Comparison of ENCODE assay signal across 8 mouse cellular contexts in genomic region chr1:92833987-92834706, GRCm38 (mm10). TPM values are rescaled to one million over a fixed set of nuclear protein-coding genes. Genes with fewer than 3 reads are reported as not detected.
DNase-seq lines count a peak whose midpoint lies in the region; ATAC-seq and TF ChIP-seq lines count a peak whose summit lies in the region.

No protein-coding gene starts in this region.

- peaks cover 2% of the 10 kb centered on the region; the same call in 1 of the 2 replicates for H3K27me3 ChIP-seq in midbrain, embryonic 16.5 days (ENCODE audit: control insufficient read depth, insufficient read depth, low read depth, low read length)

- H3K27ac ChIP-seq in cortical plate, adult 2 months (ENCODE audit: insufficient read depth, low read length), result no peak overlapping the region
- H3K27ac ChIP-seq in midbrain, embryonic 16.5 days (ENCODE audit: low read length), result no peak overlapping the region

- TF ChIP-seq CTCF in cortical plate, adult 2 months (IDR thresholded peaks at IDR 0.05; ENCODE audit: extremely low read depth, insufficient read depth, low read length), result peak; percentile 64

- 62% methylated on average over 7 of the region's 7 CpGs for WGBS in midbrain, embryonic 16.5 days

- H3K4me1 ChIP-seq in cortical plate, adult 2 months (ENCODE audit: control insufficient read depth, insufficient read depth, low read length), result peaks cover 3% of the 10 kb centered on the region; the same call in 1 of the 2 replicates
- H3K4me1 ChIP-seq in midbrain, embryonic 16.5 days (ENCODE audit: control insufficient read depth, insufficient read depth, low read length), result peaks cover 35% of the 10 kb centered on the region

- no peaks in the 10 kb centered on the region for H3K9me3 ChIP-seq in midbrain, embryonic 16.5 days (replicated peaks; ENCODE audit: control insufficient read depth, low read length, poor library complexity, severe bottlenecking)

- peaks cover 3% of the 10 kb centered on the region; the same call in 1 of the 2 replicates for H3K36me3 ChIP-seq in midbrain, embryonic 16.5 days (ENCODE audit: control insufficient read depth, insufficient read depth, low read length)

- peak overlapping the region; percentile 87 for H3K4me2 ChIP-seq in midbrain, embryonic 16.5 days (ENCODE audit: low read length)

- peak overlapping the region; percentile 38 for H3K9ac ChIP-seq in midbrain, embryonic 16.5 days (ENCODE audit: low read depth, low read length)

- peak overlapping the region; percentile 77; the same call in 1 of the 2 replicates for H3K4me3 ChIP-seq in cortical plate, adult 2 months (ENCODE audit: insufficient read depth, low read length)
- 0 out of 2 replicates have a peak overlapping the region, but pooled peaks have one; percentile 4 for H3K4me3 ChIP-seq in midbrain, embryonic 16.5 days (ENCODE audit: low read depth, low read length)

- TF ChIP-seq POLR2A in cortical plate, adult 2 months (IDR thresholded peaks at IDR 0.05; ENCODE audit: extremely low read depth, insufficient read depth, low read length), result no peak

- intact Hi-C loops in heart, postnatal 25 days (cut with DNase I), result loop anchor here (1.0 to 5.0 kb wide), 2 partner anchors 137 to 187 kb away; partner anchors contain the start of gene Otos
- intact Hi-C loops in gastrocnemius, postnatal 14 days (cut with DNase I; ENCODE audit: low total_unique reads), result loop anchor here (5.0 kb wide), 1 partner anchor 137 kb away; no protein-coding TSS in a partner anchor
- intact Hi-C loops in left cerebral cortex, postnatal 36 days (cut with DNase I), result loop anchor here (1.0 to 5.0 kb wide), 3 partner anchors 137 to 312 kb away; partner anchors contain the start of gene Otos

- peak; percentile 79 to 88 for DNase-seq in heart, adult 18-20 months
- DNase-seq in heart, postnatal 25 days (ENCODE audit: low spot score), result no peak
- peak; percentile 84 for DNase-seq in gastrocnemius, postnatal 14 days
- DNase-seq in kidney, adult 11 months, result peak; percentile 68
- DNase-seq in left cerebral cortex, postnatal 36 days (ENCODE audit: low spot score in 2 of 2), result peak; percentile 82 to 83
- DNase-seq in spleen, postnatal 10 days (ENCODE audit: low spot score in 2 of 2), result peak; percentile 38 to 72

- peak; percentile 33; the same call in 1 of the 2 replicates for ATAC-seq in midbrain, embryonic 16.5 days

RNA-seq across cellular contexts. Expression of gene Gpc1, which starts 2.7 kb away (rescaled TPM):
- 100 to 1,000 TPM; 467 to 480 TPM for total RNA-seq in heart, adult 18-20 months (2021)
- 100 to 1,000 TPM; 366 to 368 TPM for total RNA-seq in heart, postnatal 25 days (2021)
- 49.5 and 58.9 TPM in 2 replicates for polyA plus RNA-seq in cortical plate, adult 2 months (2012; rRNA removed)
- total RNA-seq in gastrocnemius, postnatal 14 days (2021), result 100 to 1,000 TPM; 239 to 251 TPM
- total RNA-seq in left cerebral cortex, postnatal 36 days (2021), result 10 to 100 TPM; 78.7 to 81.8 TPM
- polyA plus RNA-seq in midbrain, embryonic 16.5 days (2015; fragmentation: Nextera tagmentation; extraction: Ambion mirVana), result 49.3 and 54.6 TPM in 2 replicates
